Comparison of ENCODE assay signal across 18 mouse cellular contexts in genomic region chr4:100357881-100358589, GRCm38 (mm10).
DNase-seq lines count a peak whose midpoint lies in the region; ATAC-seq and TF ChIP-seq lines count a peak whose summit lies in the region.
"Had no signal": no experiment of that assay in that cellular context is flagged by ENCODE, and none has a peak within 500 bp of the region (broad histone marks: within the 10 kb centered on the region; RNA-seq: fewer than 3 reads in every experiment).

No protein-coding gene starts in this region.

- no peaks in the 10 kb centered on the region for H3K9me3 ChIP-seq in embryonic facial prominence, embryonic 13.5 days
- H3K9me3 ChIP-seq in embryonic facial prominence, embryonic 10.5 days = no peaks in the 10 kb centered on the region
- no peaks in the 10 kb centered on the region for H3K9me3 ChIP-seq in heart, postnatal 0 days (replicated peaks; ENCODE audit: control insufficient read depth, low read length)
- H3K9me3 ChIP-seq in heart, embryonic 11.5 days (replicated peaks; ENCODE audit: control insufficient read depth, low read length) = no peaks in the 10 kb centered on the region
- H3K9me3 ChIP-seq: hindbrain, embryonic 12.5 days; intestine, embryonic 15.5 days; neural tube, embryonic 13.5 days had no signal

- no peak for TF ChIP-seq EP300 in heart, postnatal 0 days (IDR thresholded peaks at IDR 0.05; ENCODE audit: low read depth)

- intact Hi-C loops in gastrocnemius, postnatal 36 days (cut with DNase I) = no loop called here

- TF ChIP-seq CTCF in heart, postnatal 0 days (IDR thresholded peaks at IDR 0.05; ENCODE audit: low read depth) = peak; percentile 35

- no peak overlapping the region for H3K4me2 ChIP-seq in embryonic facial prominence, embryonic 13.5 days
- H3K4me2 ChIP-seq in heart, postnatal 0 days (ENCODE audit: low read depth, low read length) = no peak overlapping the region
- H3K4me2 ChIP-seq in heart, embryonic 11.5 days = no peak overlapping the region
- H3K4me2 ChIP-seq: hindbrain, embryonic 12.5 days; intestine, embryonic 15.5 days; liver, embryonic 11.5 days; neural tube, embryonic 13.5 days had no signal

- no peaks in the 10 kb centered on the region for H3K27me3 ChIP-seq in embryonic facial prominence, embryonic 13.5 days
- H3K27me3 ChIP-seq in embryonic facial prominence, embryonic 10.5 days (replicated peaks; ENCODE audit: low read depth, poor library complexity, severe bottlenecking) = no peaks in the 10 kb centered on the region
- no peaks in the 10 kb centered on the region for H3K27me3 ChIP-seq in heart, postnatal 0 days (ENCODE audit: control insufficient read depth, insufficient read depth, low read length)
- 0 out of 2 replicates have a peak, but pooled peaks cover 8% of the 10 kb centered on the region for H3K27me3 ChIP-seq in heart, embryonic 11.5 days (ENCODE audit: control insufficient read depth, insufficient read depth, low read length)
- H3K27me3 ChIP-seq: CH12.LX; hindbrain, embryonic 12.5 days; intestine, embryonic 15.5 days; neural tube, embryonic 13.5 days had no signal

- no peak for DNase-seq in embryonic facial prominence, embryonic 10.5 days (ENCODE audit: low spot score)
- DNase-seq in heart, postnatal 0 days (ENCODE audit: low spot score) = no peak
- DNase-seq in right cerebral cortex, postnatal 10 days (ENCODE audit: low spot score in 2 of 2) = peak; percentile 32 to 42
- no peak for DNase-seq in right cerebral cortex, adult 2 months (ENCODE audit: low spot score in 2 of 2)
- DNase-seq in gastrocnemius, postnatal 36 days = no peak
- DNase-seq: adrenal gland, postnatal 36 days; cerebellum, adult 9-11 months; kidney, postnatal 14 days; layer of hippocampus, adult 9-11 months; thymus, postnatal 14 days had no signal

- H3K4me1 ChIP-seq in embryonic facial prominence, embryonic 13.5 days = peaks cover 20% of the 10 kb centered on the region
- H3K4me1 ChIP-seq in embryonic facial prominence, embryonic 10.5 days = peaks cover 16% of the 10 kb centered on the region
- H3K4me1 ChIP-seq in heart, postnatal 0 days (ENCODE audit: control insufficient read depth, insufficient read depth) = peaks cover 17% of the 10 kb centered on the region
- H3K4me1 ChIP-seq in heart, embryonic 11.5 days (ENCODE audit: control insufficient read depth, insufficient read depth, low read length) = peaks cover 4% of the 10 kb centered on the region; the same call in 1 of the 2 replicates
- H3K4me1 ChIP-seq: hindbrain, embryonic 12.5 days; intestine, embryonic 15.5 days had no signal

- no peak overlapping the region for H3K4me3 ChIP-seq in embryonic facial prominence, embryonic 13.5 days
- no peak overlapping the region for H3K4me3 ChIP-seq in embryonic facial prominence, embryonic 10.5 days
- no peak overlapping the region for H3K4me3 ChIP-seq in heart, postnatal 0 days (ENCODE audit: low read depth, low read length)
- H3K4me3 ChIP-seq in heart, embryonic 11.5 days (ENCODE audit: low read depth, low read length) = no peak overlapping the region
- H3K4me3 ChIP-seq: hindbrain, embryonic 12.5 days; intestine, embryonic 15.5 days; neural tube, embryonic 13.5 days had no signal

- H3K36me3 ChIP-seq in embryonic facial prominence, embryonic 13.5 days = no peaks in the 10 kb centered on the region
- no peaks in the 10 kb centered on the region for H3K36me3 ChIP-seq in embryonic facial prominence, embryonic 10.5 days (replicated peaks)
- H3K36me3 ChIP-seq in heart, postnatal 0 days (replicated peaks; ENCODE audit: control insufficient read depth, insufficient read depth, low read length) = no peaks in the 10 kb centered on the region
- H3K36me3 ChIP-seq in heart, embryonic 11.5 days (ENCODE audit: control insufficient read depth, insufficient read depth, low read length) = no peaks in the 10 kb centered on the region
- H3K36me3 ChIP-seq: hindbrain, embryonic 12.5 days; intestine, embryonic 15.5 days; neural tube, embryonic 13.5 days had no signal

- WGBS in embryonic facial prominence, embryonic 13.5 days = 41% methylated on average over 4 of the region's 4 CpGs
- 78% methylated on average over 4 of the region's 4 CpGs for WGBS in embryonic facial prominence, embryonic 10.5 days
- 49% methylated on average over 4 of the region's 4 CpGs for WGBS in heart, postnatal 0 days
- WGBS in heart, embryonic 11.5 days (ENCODE audit: insufficient replicate concordance) = 54% methylated on average over 4 of the region's 4 CpGs

- H3K27ac ChIP-seq in embryonic facial prominence, embryonic 13.5 days = peak overlapping the region; percentile 19
- no peak overlapping the region; the same call in 1 of the 2 replicates for H3K27ac ChIP-seq in embryonic facial prominence, embryonic 10.5 days (replicated peaks)
- H3K27ac ChIP-seq in heart, postnatal 0 days (ENCODE audit: low read depth) = 0 out of 2 replicates have a peak overlapping the region, but pooled peaks have one; percentile 26
- H3K27ac ChIP-seq in heart, embryonic 11.5 days (ENCODE audit: low read depth, low read length) = no peak overlapping the region
- H3K27ac ChIP-seq: hindbrain, embryonic 12.5 days; intestine, embryonic 15.5 days; neural tube, embryonic 13.5 days had no signal

- no peak for ATAC-seq in embryonic facial prominence, embryonic 13.5 days (ENCODE audit: insufficient number of reproducible peaks, insufficient read depth, low FRiP score, low TSS enrichment, low read depth)
- no peak for ATAC-seq in heart, postnatal 0 days (ENCODE audit: insufficient read depth, low read depth)
- no peak for ATAC-seq in heart, embryonic 11.5 days (replicated peaks; ENCODE audit: insufficient number of reproducible peaks, low FRiP score, low TSS enrichment)
- ATAC-seq in megakaryocyte, adult 5-6 weeks (ENCODE audit: poor library complexity, severe bottlenecking) = no peak
- ATAC-seq: intestine, embryonic 15.5 days had no signal

- H3K9ac ChIP-seq in embryonic facial prominence, embryonic 13.5 days = no peak overlapping the region
- no peak overlapping the region for H3K9ac ChIP-seq in heart, postnatal 0 days (replicated peaks; ENCODE audit: low read depth, low read length)
- H3K9ac ChIP-seq in heart, embryonic 11.5 days (ENCODE audit: low read depth, low read length) = no peak overlapping the region
- H3K9ac ChIP-seq: hindbrain, embryonic 12.5 days; intestine, embryonic 15.5 days; neural tube, embryonic 13.5 days had no signal

Comparison
In these comparisons a context has a peak if more than half of its experiments do, and no peak if none do; other contexts are left out.
1. H3K27ac ChIP-seq: peak in embryonic facial prominence, embryonic 13.5 days (single experiment) and heart, postnatal 0 days (single experiment); none in embryonic facial prominence, embryonic 10.5 days (single experiment) and heart, embryonic 11.5 days (single experiment).
2. DNase-seq: peak in right cerebral cortex, postnatal 10 days (2 of 2); none in embryonic facial prominence, embryonic 10.5 days (single experiment), heart, postnatal 0 days (single experiment), right cerebral cortex, adult 2 months (0 of 2) and gastrocnemius, postnatal 36 days (0 of 2).